Mouse (Mus musculus) cerebellum, postnatal 4 days (tissue): ENCODE data around the gene Cacng1.

ENCODE experiments used
- DNase-seq, 2 experiments: peaks; one replicate each; pipeline ENCODE4 v3.0.0; 2022; ENCODE audit warnings: low spot score in 2 of 2, mixed read lengths in 1 of 2

Cacng1 gene

GRCm38 (mm10) chr11:107707897-107708610 is 8.3 kb downstream of the Cacng1 start:
- DNase-seq, result no peak

- no peak for DNase-seq
These were observed 10.7 kb downstream of the Cacng1 start for GRCm38 (mm10) chr11:107705476-107706074.

- DNase-seq, result no peak
These were observed 11.3 kb downstream of the Cacng1 start for GRCm38 (mm10) chr11:107705060-107705459.

GRCm38 (mm10) chr11:107703272-107704134 is 12.8 kb downstream of the Cacng1 start:
- DNase-seq, result no peak

- DNase-seq, result no peak
These were observed 16.4 kb downstream of the Cacng1 start for GRCm38 (mm10) chr11:107699967-107700366.

GRCm38 (mm10) chr11:107693338-107693737 is 23.0 kb downstream of the Cacng1 start:
- DNase-seq, result no peak

- no peak for DNase-seq
These were observed 24.8 kb downstream of the Cacng1 start for GRCm38 (mm10) chr11:107691569-107691968.

- DNase-seq, result no peak
These were observed 27.8 kb downstream of the Cacng1 start for GRCm38 (mm10) chr11:107688480-107688879.

GRCm38 (mm10) chr11:107686290-107686689 is 30.0 kb downstream of the Cacng1 start:
- DNase-seq, result no peak

GRCm38 (mm10) chr11:107683544-107684465 is 32.5 kb downstream of the Cacng1 start:
- no peak for DNase-seq

GRCm38 (mm10) chr11:107682694-107683355 is 33.5 kb downstream of the Cacng1 start:
- DNase-seq, result no peak

GRCm38 (mm10) chr11:107676207-107676940 is 39.9 kb downstream of the Cacng1 start:
- DNase-seq, result no peak

GRCm38 (mm10) chr11:107675246-107675645 is 41.1 kb downstream of the Cacng1 start:
- DNase-seq, result no peak

- DNase-seq, result no peak
These were observed 41.7 kb downstream of the Cacng1 start for GRCm38 (mm10) chr11:107674601-107675000.

GRCm38 (mm10) chr11:107674006-107674405 is 42.3 kb downstream of the Cacng1 start:
- no peak for DNase-seq

- DNase-seq, result no peak
These were observed 47.3 kb downstream of the Cacng1 start for GRCm38 (mm10) chr11:107668977-107669376.

- no peak for DNase-seq
These were observed 48.1 kb downstream of the Cacng1 start for GRCm38 (mm10) chr11:107668223-107668622.

GRCm38 (mm10) chr11:107667542-107667941 is 48.8 kb downstream of the Cacng1 start:
- no peak for DNase-seq

GRCm38 (mm10) chr11:107662666-107663065 is 53.7 kb downstream of the Cacng1 start:
- DNase-seq, result no peak

- DNase-seq, result no peak
These were observed 55.9 kb downstream of the Cacng1 start for GRCm38 (mm10) chr11:107660452-107660851.
